17 mouse cellular contexts compared by ENCODE assay signal in genomic region chr5:74229775-74230413, GRCm38 (mm10). TPM values are rescaled to one million over a fixed set of nuclear protein-coding genes. Genes with fewer than 3 reads are reported as not detected.
DNase-seq lines count a peak whose midpoint lies in the region; ATAC-seq lines count a peak whose summit lies in the region.
"Had no signal": no experiment of that assay in that cellular context is flagged by ENCODE, and none has a peak within 500 bp of the region (broad histone marks: within the 10 kb centered on the region; RNA-seq: fewer than 3 reads in every experiment).

No protein-coding gene starts in this region.

- no peaks in the 10 kb centered on the region for H3K36me3 ChIP-seq in heart, embryonic 14.5 days (ENCODE audit: control insufficient read depth, insufficient read depth, low read length)
- no peaks in the 10 kb centered on the region for H3K36me3 ChIP-seq in liver, embryonic 11.5 days (ENCODE audit: control insufficient read depth, insufficient read depth, low read length)
- no peaks in the 10 kb centered on the region for H3K36me3 ChIP-seq in hindbrain, embryonic 13.5 days
- H3K36me3 ChIP-seq: hindbrain, embryonic 15.5 days; midbrain, embryonic 12.5 days had no signal

- WGBS in heart, embryonic 14.5 days, result 19% methylated on average over 11 of the region's 11 CpGs
- 45% methylated on average over 11 of the region's 11 CpGs for WGBS in liver, embryonic 11.5 days
- 53% methylated on average over 11 of the region's 11 CpGs for WGBS in hindbrain, embryonic 13.5 days

- peak overlapping the region; percentile 37 to 63 for H3K27ac ChIP-seq in heart, embryonic 14.5 days (replicated peaks in 1 of 2; ENCODE audit: control insufficient read depth in 1 of 2, insufficient read depth in 1 of 2, low read depth in 2 of 2, low read length in 2 of 2)
- peak overlapping the region; percentile 37; the same call in 1 of the 2 replicates for H3K27ac ChIP-seq in liver, embryonic 11.5 days (ENCODE audit: low read depth, low read length)
- no peak overlapping the region for H3K27ac ChIP-seq in hindbrain, embryonic 13.5 days
- H3K27ac ChIP-seq: hindbrain, embryonic 15.5 days; midbrain, embryonic 12.5 days had no signal

- no peak overlapping the region for H3K4me3 ChIP-seq in heart, embryonic 14.5 days (ENCODE audit: control insufficient read depth in 1 of 2, insufficient read depth in 1 of 2, low read depth in 1 of 2, low read length in 2 of 2)
- H3K4me3 ChIP-seq in liver, embryonic 11.5 days (ENCODE audit: low read depth, low read length), result no peak overlapping the region
- no peak overlapping the region for H3K4me3 ChIP-seq in hindbrain, embryonic 13.5 days
- H3K4me3 ChIP-seq: erythroblast, embryonic 14.5 days; hindbrain, embryonic 15.5 days; midbrain, embryonic 12.5 days had no signal

- no peak overlapping the region for H3K4me2 ChIP-seq in heart, embryonic 14.5 days (ENCODE audit: low read length)
- no peak overlapping the region for H3K4me2 ChIP-seq in liver, embryonic 11.5 days
- no peak overlapping the region for H3K4me2 ChIP-seq in hindbrain, embryonic 13.5 days
- H3K4me2 ChIP-seq: hindbrain, embryonic 15.5 days; midbrain, embryonic 12.5 days had no signal

- DNase-seq in heart, postnatal 14 days, result no peak
- no peak for DNase-seq in liver, embryonic 11.5 days (ENCODE audit: low spot score)
- no peak for DNase-seq in liver
- DNase-seq in cerebellum, adult 9-10 months, result no peak
- DNase-seq in testis, postnatal 10 days (ENCODE audit: low spot score), result no peak
- DNase-seq: cerebellum, postnatal 25 days; gastrocnemius, postnatal 14 days; kidney, adult 9 months; left cerebral cortex, postnatal 4 days; right cerebral cortex, postnatal 25 days; thymus, adult 2 months had no signal

- no peaks in the 10 kb centered on the region for H3K9me3 ChIP-seq in heart, embryonic 14.5 days (ENCODE audit: control insufficient read depth, low read length)
- H3K9me3 ChIP-seq in liver, embryonic 11.5 days (ENCODE audit: control insufficient read depth, low read length), result no peaks in the 10 kb centered on the region
- no peaks in the 10 kb centered on the region for H3K9me3 ChIP-seq in hindbrain, embryonic 13.5 days
- H3K9me3 ChIP-seq: hindbrain, embryonic 15.5 days; midbrain, embryonic 12.5 days had no signal

- ATAC-seq in heart, embryonic 14.5 days (ENCODE audit: insufficient number of reproducible peaks, insufficient read depth, low FRiP score, low read depth), result peak; percentile 60
- no peak for ATAC-seq in liver, embryonic 11.5 days (replicated peaks; ENCODE audit: low FRiP score)
- ATAC-seq in hindbrain, embryonic 13.5 days (ENCODE audit: low FRiP score), result 0 out of 2 replicates have a peak, but pooled peaks have one; percentile 28
- ATAC-seq in megakaryocyte, adult 5-6 weeks (ENCODE audit: poor library complexity, severe bottlenecking), result peak; percentile 40

- peak overlapping the region; percentile 41; the same call in 1 of the 2 replicates for H3K9ac ChIP-seq in heart, embryonic 14.5 days (ENCODE audit: low read length)
- H3K9ac ChIP-seq in liver, embryonic 11.5 days (ENCODE audit: low read depth, low read length), result no peak overlapping the region
- H3K9ac ChIP-seq in hindbrain, embryonic 13.5 days, result no peak overlapping the region
- H3K9ac ChIP-seq: hindbrain, embryonic 15.5 days; midbrain, embryonic 12.5 days had no signal

- intact Hi-C loops in heart, postnatal 14 days (cut with DNase I), result no loop called here

- no peaks in the 10 kb centered on the region for H3K27me3 ChIP-seq in heart, embryonic 14.5 days (ENCODE audit: control insufficient read depth, insufficient read depth, low read length)
- H3K27me3 ChIP-seq in liver, embryonic 11.5 days (replicated peaks; ENCODE audit: control insufficient read depth, insufficient read depth, low read length), result no peaks in the 10 kb centered on the region
- no peaks in the 10 kb centered on the region for H3K27me3 ChIP-seq in hindbrain, embryonic 13.5 days
- H3K27me3 ChIP-seq: hindbrain, embryonic 15.5 days had no signal

- peaks cover 14 to 25% of the 10 kb centered on the region in 2 experiments for H3K4me1 ChIP-seq in heart, embryonic 14.5 days (ENCODE audit: control insufficient read depth in 2 of 2, insufficient read depth in 2 of 2, low read length in 2 of 2)
- peaks cover 7% of the 10 kb centered on the region for H3K4me1 ChIP-seq in liver, embryonic 11.5 days (replicated peaks; ENCODE audit: control insufficient read depth, insufficient read depth, low read length)
- peaks cover 22% of the 10 kb centered on the region for H3K4me1 ChIP-seq in hindbrain, embryonic 13.5 days (replicated peaks)

RNA-seq across cellular contexts. Expression of gene Rasl11b, which starts 34.8 kb away (rescaled TPM):
- polyA plus RNA-seq in heart, embryonic 14.5 days (2014; fragmentation: Nextera tagmentation; extraction: Ambion mirVana), result 85.9 and 92.3 TPM in 2 replicates
- 10 to 100 TPM; 27.7 to 33.0 TPM for total RNA-seq in heart, postnatal 14 days (2021)
- polyA plus RNA-seq in liver, embryonic 11.5 days (2014; fragmentation: Nextera tagmentation; extraction: Ambion mirVana), result 13.9 and 14.7 TPM in 2 replicates
- 20.3 and 23.3 TPM in 2 replicates for polyA plus RNA-seq in hindbrain, embryonic 13.5 days (2015; fragmentation: Nextera tagmentation; extraction: Ambion mirVana)
- 2.0 and 2.1 TPM in 2 replicates for total RNA-seq in megakaryocyte, adult 5-6 weeks (2015)
- total RNA-seq in megakaryocyte, adult 5-6 weeks (2017), result 0.98 and 1.0 TPM in 2 replicates
- polyA plus RNA-seq: erythroblast, embryonic 14.5 days had no signal
